Mouse (Mus musculus): Measurements from ENCODE around the gene Dok5. TPM values are rescaled to one million over a fixed set of nuclear protein-coding genes. Genes with fewer than 3 reads are reported as not detected.

Gene Dok5
- polyA plus RNA-seq, 1 experiment: 35.0 TPM

- no peak for DNase-seq (ENCODE audit: low read depth)
- TF ChIP-seq CTCF (IDR thresholded peaks at IDR 0.05; ENCODE audit: borderline replicate concordance, extremely low read depth, insufficient read depth, insufficient read length) (0 out of 2 replicates have a peak, but pooled peaks have one; percentile 5), POLR2A (IDR thresholded peaks at IDR 0.05; ENCODE audit: borderline replicate concordance, extremely low read depth, insufficient read depth, insufficient read length, poor library complexity, severe bottlenecking) (no peak)
Observed at GRCm38 (mm10) chr2:170903367-170903766, 171.8 kb downstream of the Dok5 start.

GRCm38 (mm10) chr2:170912589-170913223 lies 181.1 kb downstream of the Dok5 start:
- peak; percentile 90 for DNase-seq (ENCODE audit: low read depth)
- TF ChIP-seq CTCF (IDR thresholded peaks at IDR 0.05; ENCODE audit: borderline replicate concordance, extremely low read depth, insufficient read depth, insufficient read length) (peak; percentile 56), POLR2A (IDR thresholded peaks at IDR 0.05; ENCODE audit: borderline replicate concordance, extremely low read depth, insufficient read depth, insufficient read length, poor library complexity, severe bottlenecking) (no peak)

DNA sequence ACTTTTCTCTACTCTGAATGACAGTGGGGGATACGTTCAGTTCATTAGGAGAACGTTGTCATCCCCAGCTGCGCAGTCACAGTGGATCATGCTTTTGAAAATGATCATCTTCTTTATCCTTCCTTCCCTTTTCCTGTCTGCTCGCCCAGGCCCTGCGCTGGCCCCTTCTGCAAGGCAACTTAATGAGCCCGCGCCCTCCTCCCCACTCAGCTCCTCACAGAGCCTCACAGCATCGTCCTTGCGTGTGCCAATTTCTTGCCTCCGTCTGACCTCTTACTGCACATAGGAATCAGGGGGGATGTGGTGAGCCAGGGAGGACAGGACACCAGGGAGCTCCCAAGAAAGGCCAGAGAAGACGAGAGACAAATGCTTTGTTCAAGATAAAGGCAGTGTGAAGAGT lies 182.3 kb downstream of the Dok5 start:
- peak; percentile 76 for DNase-seq (ENCODE audit: low read depth)
- no peak for TF ChIP-seq POLR2A (IDR thresholded peaks at IDR 0.05; ENCODE audit: borderline replicate concordance, extremely low read depth, insufficient read depth, insufficient read length, poor library complexity, severe bottlenecking)
- no peak for TF ChIP-seq CTCF (IDR thresholded peaks at IDR 0.05; ENCODE audit: borderline replicate concordance, extremely low read depth, insufficient read depth, insufficient read length)

DNA sequence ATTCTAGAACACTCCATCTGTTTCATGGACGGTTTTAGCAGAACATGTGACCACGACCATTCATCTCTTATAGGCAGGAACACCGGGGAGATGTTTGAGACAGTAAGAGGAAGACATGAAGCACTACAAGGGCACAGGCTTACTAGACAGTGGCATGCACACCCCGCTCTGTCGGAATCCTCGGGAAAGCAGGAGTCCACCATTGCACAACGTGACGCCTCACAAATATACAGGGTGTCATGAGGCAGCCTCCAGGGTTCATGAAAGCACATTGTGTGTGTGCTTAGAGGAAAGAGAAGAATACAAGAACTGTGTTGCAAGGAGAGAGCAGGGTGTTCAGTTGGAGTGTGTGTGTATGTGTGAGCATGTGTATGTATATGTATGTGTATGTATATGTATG lies 184.0 kb downstream of the Dok5 start:
- DNase-seq (ENCODE audit: low read depth): no peak
- TF ChIP-seq CTCF (IDR thresholded peaks at IDR 0.05; ENCODE audit: borderline replicate concordance, extremely low read depth, insufficient read depth, insufficient read length): no peak

DNA sequence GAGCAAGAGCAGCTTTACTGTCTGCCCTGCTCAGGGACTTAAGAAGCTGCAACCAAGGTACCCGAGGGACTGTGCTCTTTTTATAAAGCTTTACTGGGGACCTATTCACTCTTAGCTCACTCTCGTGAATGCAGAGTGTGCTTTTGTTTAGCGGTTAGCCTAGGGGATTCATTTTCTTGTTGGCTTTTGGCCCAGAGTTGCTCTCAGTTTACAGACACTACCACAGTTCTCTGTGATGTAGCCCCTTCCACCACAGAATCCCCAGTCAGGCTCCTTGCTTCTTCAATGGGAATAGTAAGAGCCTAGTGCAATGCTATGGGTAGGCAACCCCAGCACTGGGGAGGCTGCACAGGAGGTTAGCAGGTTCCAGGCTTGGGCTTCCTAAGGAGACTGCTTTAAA lies 190.7 kb downstream of the Dok5 start:
- peak; percentile 91 for DNase-seq (ENCODE audit: low read depth)
- TF ChIP-seq POLR2A (IDR thresholded peaks at IDR 0.05; ENCODE audit: borderline replicate concordance, extremely low read depth, insufficient read depth, insufficient read length, poor library complexity, severe bottlenecking) (no peak), CTCF (IDR thresholded peaks at IDR 0.05; ENCODE audit: borderline replicate concordance, extremely low read depth, insufficient read depth, insufficient read length) (no peak)

GRCm38 (mm10) chr2:170924131-170924530 lies 192.5 kb downstream of the Dok5 start:
- no peak for DNase-seq (ENCODE audit: low read depth)
- TF ChIP-seq POLR2A (IDR thresholded peaks at IDR 0.05; ENCODE audit: borderline replicate concordance, extremely low read depth, insufficient read depth, insufficient read length, poor library complexity, severe bottlenecking) (no peak), CTCF (IDR thresholded peaks at IDR 0.05; ENCODE audit: borderline replicate concordance, extremely low read depth, insufficient read depth, insufficient read length) (no peak)

DNA sequence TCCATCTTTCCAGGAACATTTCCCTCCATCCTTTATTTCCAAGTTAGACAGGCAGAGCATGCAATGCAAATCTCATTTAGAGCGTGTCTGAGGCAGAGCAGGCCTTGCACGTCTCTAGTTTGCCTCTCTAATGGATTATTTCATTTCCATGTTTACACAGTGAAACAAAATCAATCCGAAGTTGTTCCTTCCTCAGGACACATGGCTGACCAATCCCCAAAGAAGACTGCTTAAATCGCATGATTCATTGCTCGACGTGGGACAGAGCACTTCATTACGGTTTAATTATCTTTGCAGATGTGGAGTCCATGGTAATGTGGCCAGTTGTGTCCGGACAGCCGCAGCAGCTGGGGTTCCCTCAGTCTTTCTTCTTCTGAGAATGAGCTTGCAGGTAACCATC lies 194.6 kb downstream of the Dok5 start:
- DNase-seq (ENCODE audit: low read depth): no peak
- TF ChIP-seq CTCF (IDR thresholded peaks at IDR 0.05; ENCODE audit: borderline replicate concordance, extremely low read depth, insufficient read depth, insufficient read length): no peak
- no peak for TF ChIP-seq POLR2A (IDR thresholded peaks at IDR 0.05; ENCODE audit: borderline replicate concordance, extremely low read depth, insufficient read depth, insufficient read length, poor library complexity, severe bottlenecking)

Other genes with a start within 250 kb of the Dok5 start
- gene Pfdn4, start 235.4 kb upstream of the Dok5 start, polyA plus RNA-seq (2012; rRNA removed): 55.5 and 55.6 TPM in 2 replicates
- 0.16 TPM in 2 replicates for gene Cyp24a1, start 234.7 kb upstream of the Dok5 start, polyA plus RNA-seq (2012; rRNA removed)
- not detected in 2 replicates for gene 4930470P17Rik, start 129.8 kb upstream of the Dok5 start, polyA plus RNA-seq (2012; rRNA removed)

Measured in brain, embryonic 14.5 days (tissue).